Mouse (Mus musculus): ENCODE measurements around the gene Ldhb. TPM values are rescaled to one million over a fixed set of nuclear protein-coding genes. Genes with fewer than 3 reads are reported as not detected.
A peak's percentile ranks its signal among the peaks of the same experiment; 100 is the strongest.

Ldhb gene
- 1,000 to 10,000 TPM; 2,735 to 2,880 TPM for total RNA-seq (2021)

- DNase-seq: peak; percentile 82 to 83
- intact Hi-C loops (cut with DNase I): loop anchor here (2.0 kb wide), 1 partner anchor 21 kb away; no protein-coding TSS in a partner anchor
Observed at GRCm38 (mm10) chr6:142507785-142508162, at the start of gene Ldhb. TSS of gene Ldhb (minus strand) at chr6:142507957.

- intact Hi-C loops (cut with DNase I): no loop called here
- DNase-seq: no peak
Observed at GRCm38 (mm10) chr6:142555988-142556387, 48.2 kb upstream of the Ldhb start.

GRCm38 (mm10) chr6:142551482-142551881 lies 43.7 kb upstream of the Ldhb start:
- DNase-seq: peak in 1 of 2 experiments; percentile 24
- intact Hi-C loops (cut with DNase I): no loop called here

- intact Hi-C loops (cut with DNase I): no loop called here
Observed at GRCm38 (mm10) chr6:142550871-142551270, 43.1 kb upstream of the Ldhb start.

GRCm38 (mm10) chr6:142548377-142548776 lies 40.6 kb upstream of the Ldhb start:
- intact Hi-C loops (cut with DNase I): no loop called here
- no peak for DNase-seq

More at GRCm38 (mm10) chr6:142550871-142551270, 43.1 kb upstream of the Ldhb start:
- DNase-seq: no peak

GRCm38 (mm10) chr6:142545132-142545531 lies 37.4 kb upstream of the Ldhb start:
- DNase-seq: no peak
- intact Hi-C loops (cut with DNase I): no loop called here

- no peak for DNase-seq
- intact Hi-C loops (cut with DNase I): no loop called here
Observed at GRCm38 (mm10) chr6:142543648-142544047, 35.9 kb upstream of the Ldhb start.

GRCm38 (mm10) chr6:142542800-142543175 lies 35.0 kb upstream of the Ldhb start:
- no peak for DNase-seq
- intact Hi-C loops (cut with DNase I): no loop called here

GRCm38 (mm10) chr6:142542082-142542799 lies 34.5 kb upstream of the Ldhb start:
- DNase-seq: no peak
- intact Hi-C loops (cut with DNase I): no loop called here

GRCm38 (mm10) chr6:142540561-142541160 lies 32.9 kb upstream of the Ldhb start:
- no peak for DNase-seq
- intact Hi-C loops (cut with DNase I): no loop called here

- intact Hi-C loops (cut with DNase I): no loop called here
- DNase-seq: no peak
Observed at GRCm38 (mm10) chr6:142540131-142540530, 32.4 kb upstream of the Ldhb start.

GRCm38 (mm10) chr6:142538503-142538902 lies 30.7 kb upstream of the Ldhb start:
- intact Hi-C loops (cut with DNase I): no loop called here
- DNase-seq: peak; percentile 49 to 52

GRCm38 (mm10) chr6:142533412-142533811 lies 25.7 kb upstream of the Ldhb start:
- intact Hi-C loops (cut with DNase I): loop anchor here (5.0 kb wide), 1 partner anchor 34 kb away; no protein-coding TSS in a partner anchor
- no peak for DNase-seq

GRCm38 (mm10) chr6:142532686-142533085 lies 24.9 kb upstream of the Ldhb start:
- intact Hi-C loops (cut with DNase I): loop anchor here (5.0 kb wide), 1 partner anchor 35 kb away; no protein-coding TSS in a partner anchor
- DNase-seq: no peak

- no peak for DNase-seq
- intact Hi-C loops (cut with DNase I): loop anchor here (5.0 kb wide), 1 partner anchor 35 kb away; no protein-coding TSS in a partner anchor
Observed at GRCm38 (mm10) chr6:142532141-142532540, 24.4 kb upstream of the Ldhb start.

GRCm38 (mm10) chr6:142530378-142530777 lies 22.6 kb upstream of the Ldhb start:
- DNase-seq: no peak
- intact Hi-C loops (cut with DNase I): loop anchor here (5.0 kb wide), 1 partner anchor 37 kb away; no protein-coding TSS in a partner anchor

GRCm38 (mm10) chr6:142529680-142530079 lies 21.9 kb upstream of the Ldhb start:
- no peak for DNase-seq
- intact Hi-C loops (cut with DNase I): loop anchor here (5.0 kb wide), 2 partner anchors 38 to 128 kb away; no protein-coding TSS in a partner anchor

GRCm38 (mm10) chr6:142527931-142528562 lies 20.3 kb upstream of the Ldhb start:
- intact Hi-C loops (cut with DNase I): loop anchor here (5.0 kb wide), 1 partner anchor 129 kb away; no protein-coding TSS in a partner anchor
- DNase-seq: no peak

GRCm38 (mm10) chr6:142524635-142525308 lies 17.0 kb upstream of the Ldhb start:
- peak; percentile 76 to 78 for DNase-seq
- intact Hi-C loops (cut with DNase I): loop anchor here (1.0 to 5.0 kb wide), 2 partner anchors 133 to 211 kb away; no protein-coding TSS in a partner anchor

- DNase-seq: peak; percentile 38 to 51
- intact Hi-C loops (cut with DNase I): no loop called here
Observed at GRCm38 (mm10) chr6:142521591-142522110, 13.9 kb upstream of the Ldhb start.
